Mouse (Mus musculus) forelimb bud, embryonic 11.5 days (tissue): Measurements from ENCODE around the gene Pop4.
"Not testable (repeated sequence)": the region's sequence is repeated elsewhere in the genome, so short reads cannot be mapped to it uniquely, and the experiment has no call there.

ENCODE experiments used
- DNase-seq: peaks from one replicate; pipeline ENCODE4 v3.0.0-alpha.2; 2012; ENCODE audit warnings: low read depth, low spot score

Pop4 gene

GRCm38 (mm10) chr7:38270703-38271510 lies at the start of gene Pop4:
Gene Pop4 (minus strand): TSS chr7:38271423.
- DNase-seq = peak; percentile 93

GRCm38 (mm10) chr7:38320641-38321040 lies 49.4 kb upstream of the Pop4 start:
- DNase-seq = no peak

GRCm38 (mm10) chr7:38282192-38282591 lies 11.0 kb upstream of the Pop4 start:
- DNase-seq = not testable (repeated sequence)

GRCm38 (mm10) chr7:38272551-38272950 lies 1.3 kb upstream of the Pop4 start:
- no peak for DNase-seq

GRCm38 (mm10) chr7:38271859-38272258 lies 636 bp upstream of the Pop4 start:
- no peak for DNase-seq

GRCm38 (mm10) chr7:38271511-38271811 lies 238 bp upstream of the Pop4 start:
- DNase-seq = no peak

- DNase-seq = peak; percentile 29
Measured at GRCm38 (mm10) chr7:38267006-38267680, 4.1 kb downstream of the Pop4 start.

- no peak for DNase-seq
Measured at GRCm38 (mm10) chr7:38262406-38262805, 8.8 kb downstream of the Pop4 start.

GRCm38 (mm10) chr7:38259631-38260030 lies 11.6 kb downstream of the Pop4 start:
- no peak for DNase-seq

- DNase-seq = no peak
Measured at GRCm38 (mm10) chr7:38253441-38253840, 17.8 kb downstream of the Pop4 start.

GRCm38 (mm10) chr7:38251494-38252216 lies 19.6 kb downstream of the Pop4 start:
- DNase-seq = no peak

GRCm38 (mm10) chr7:38242417-38242816 lies 28.8 kb downstream of the Pop4 start:
- no peak for DNase-seq

- no peak for DNase-seq
Measured at GRCm38 (mm10) chr7:38237140-38237539, 34.1 kb downstream of the Pop4 start.

- DNase-seq = no peak
Measured at GRCm38 (mm10) chr7:38236400-38237105, 34.7 kb downstream of the Pop4 start.

GRCm38 (mm10) chr7:38230285-38230684 lies 40.9 kb downstream of the Pop4 start:
- no peak for DNase-seq

GRCm38 (mm10) chr7:38228329-38228728 lies 42.9 kb downstream of the Pop4 start:
- DNase-seq = no peak

GRCm38 (mm10) chr7:38227900-38228298 lies 43.3 kb downstream of the Pop4 start, which contains the start of gene Plekhf1:
Gene Plekhf1 (minus strand): TSS chr7:38228016.
- peak; percentile 91 for DNase-seq

GRCm38 (mm10) chr7:38227181-38227899 lies 43.9 kb downstream of the Pop4 start:
- DNase-seq = peak; percentile 72

GRCm38 (mm10) chr7:38226226-38226625 lies 45.0 kb downstream of the Pop4 start:
- DNase-seq = no peak

GRCm38 (mm10) chr7:38224577-38225369 lies 46.5 kb downstream of the Pop4 start:
- DNase-seq = no peak
